Mouse (Mus musculus) heart, postnatal 0 days (tissue): Measurements from ENCODE around the gene Vmn1r15.

Experiments
- CTCF ChIP-seq: IDR thresholded peaks from 2 replicates; pipeline ENCODE4 v1.5.1; 2016; ENCODE audit warnings: antibody characterized with exemption, control low read depth, low read depth
- EP300 ChIP-seq: IDR thresholded peaks from 2 replicates; pipeline ENCODE4 v1.6.1; 2016; ENCODE audit warnings: antibody characterized with exemption, low read depth

DNA sequence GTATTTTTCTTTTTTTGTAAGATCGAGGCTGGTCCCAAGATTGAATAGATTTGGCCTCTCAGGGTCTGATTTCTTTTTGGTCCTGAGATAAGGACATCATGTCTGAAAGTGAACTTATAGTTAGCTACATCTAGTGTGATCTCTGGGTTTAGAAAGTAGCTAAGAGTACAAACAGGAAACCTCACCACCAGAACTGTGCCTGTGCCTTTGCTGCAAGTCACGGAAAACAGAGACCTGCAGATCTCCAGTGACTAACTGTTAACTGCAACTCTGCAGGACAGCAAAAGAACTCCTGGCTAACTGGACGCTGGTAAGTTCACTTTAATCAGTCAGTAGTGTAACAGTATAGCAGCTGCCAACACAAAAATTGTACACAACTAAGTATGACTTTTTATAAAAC, 14.1 kb downstream of the Vmn1r15 start:
- TF ChIP-seq EP300 (no peak), CTCF (no peak)
